Mouse (Mus musculus): ENCODE data around the gene Maea. TPM values are rescaled to one million over a fixed set of nuclear protein-coding genes. Genes with fewer than 3 reads are reported as not detected.

The Maea gene
- polyA plus RNA-seq, 1 experiment from 2014 or later: 130 TPM

DNA sequence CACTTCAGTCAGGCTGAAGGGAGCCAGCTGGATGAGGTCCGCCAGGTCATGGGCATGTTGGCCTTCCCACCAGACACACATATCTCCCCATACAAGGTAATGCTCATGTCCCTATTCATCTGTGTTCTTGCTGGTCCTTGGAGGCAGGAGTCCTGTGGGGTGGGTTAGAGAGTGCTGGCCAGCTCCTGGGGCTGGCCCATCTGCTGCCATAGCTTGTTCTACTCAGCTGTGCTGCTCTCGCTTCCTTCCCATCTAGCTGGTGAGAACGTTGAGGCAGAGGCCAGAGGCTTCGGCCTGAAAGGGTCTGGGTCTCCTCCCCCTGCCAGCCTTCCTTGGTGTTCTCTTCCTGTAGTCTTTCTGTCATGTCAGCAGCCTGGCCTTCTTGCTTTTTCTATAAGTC, 33.3 kb downstream of the Maea start:
- Histone ChIP-seq H3K27ac (no peak overlapping the region), H3K9ac (no peak overlapping the region), H3K36me3 (peaks cover 94% of the 10 kb centered on the region), H3K27me3 (no peaks in the 10 kb centered on the region), H3K4me2 (no peak overlapping the region), H3K4me3 (no peak overlapping the region), H3K4me1 (no peaks in the 10 kb centered on the region), H3K9me3 (no peaks in the 10 kb centered on the region)
- WGBS: 85% methylated on average over 4 of the region's 4 CpGs
- no peak for ATAC-seq (ENCODE audit: borderline replicate concordance, extremely low read depth, low FRiP score, low TSS enrichment)

GRCm38 (mm10) chr5:33371137-33371536, 35.8 kb downstream of the Maea start:
- Histone ChIP-seq H3K27me3 (no peaks in the 10 kb centered on the region), H3K36me3 (peaks cover 82% of the 10 kb centered on the region), H3K4me1 (no peaks in the 10 kb centered on the region), H3K4me2 (no peak overlapping the region), H3K4me3 (no peak overlapping the region), H3K9me3 (no peaks in the 10 kb centered on the region), H3K27ac (no peak overlapping the region), H3K9ac (no peak overlapping the region)
- no peak for ATAC-seq (ENCODE audit: borderline replicate concordance, extremely low read depth, low FRiP score, low TSS enrichment)

- no peak overlapping the region for H3K4me2 ChIP-seq
- no peak for ATAC-seq (ENCODE audit: borderline replicate concordance, extremely low read depth, low FRiP score, low TSS enrichment)
- no peak overlapping the region for H3K9ac ChIP-seq
- H3K36me3 ChIP-seq: peaks cover 76% of the 10 kb centered on the region
- no peak overlapping the region for H3K27ac ChIP-seq
- H3K4me1 ChIP-seq: no peaks in the 10 kb centered on the region
- H3K4me3 ChIP-seq: no peak overlapping the region
- WGBS: 87% methylated on average over 4 of the region's 4 CpGs
- H3K9me3 ChIP-seq: no peaks in the 10 kb centered on the region
- no peaks in the 10 kb centered on the region for H3K27me3 ChIP-seq
These were observed 36.4 kb downstream of the Maea start for GRCm38 (mm10) chr5:33371668-33372067.

DNA sequence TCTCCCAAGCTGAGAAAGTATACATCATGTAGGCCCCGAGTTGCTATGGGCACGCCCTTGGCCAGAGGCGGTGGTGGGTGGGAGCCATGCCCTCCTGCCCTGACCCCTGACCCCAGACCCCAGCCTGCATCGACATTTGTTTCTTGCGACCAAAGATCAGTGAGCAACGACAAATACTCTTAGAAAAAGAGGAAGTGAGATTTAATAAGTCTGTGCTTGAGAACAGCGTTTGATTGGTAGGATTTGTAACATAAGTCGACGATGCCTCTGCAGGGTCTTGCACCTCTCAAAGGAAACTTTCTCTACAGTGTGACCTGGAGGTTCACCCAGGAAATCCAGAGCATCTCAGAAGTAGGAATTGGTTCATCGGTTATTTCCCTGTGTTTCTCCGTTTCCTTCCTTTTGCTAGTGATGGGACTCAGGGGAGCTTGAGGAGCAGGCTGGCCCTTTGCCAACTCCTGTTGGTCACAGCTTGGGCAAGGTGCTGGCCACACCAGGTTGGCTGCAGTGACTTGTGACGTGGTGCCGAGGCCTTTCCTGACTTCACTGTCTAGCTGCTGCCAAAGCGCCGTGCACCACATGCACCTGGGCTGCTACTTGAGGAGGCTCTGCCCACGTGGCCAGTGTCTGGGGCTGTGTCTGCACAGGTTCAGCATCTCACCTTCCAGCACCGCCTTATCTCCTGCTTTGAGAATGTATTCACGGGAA, 37.2 kb downstream of the Maea start:
- Histone ChIP-seq H3K36me3 (peaks cover 68% of the 10 kb centered on the region), H3K4me1 (0 out of 2 replicates have a peak, but pooled peaks cover 3% of the 10 kb centered on the region), H3K9ac (no peak overlapping the region), H3K27me3 (no peaks in the 10 kb centered on the region), H3K9me3 (no peaks in the 10 kb centered on the region), H3K27ac (no peak overlapping the region), H3K4me2 (no peak overlapping the region), H3K4me3 (no peak overlapping the region)
- 81% methylated on average over 18 of the region's 18 CpGs for WGBS
- no peak for ATAC-seq (ENCODE audit: borderline replicate concordance, extremely low read depth, low FRiP score, low TSS enrichment)

DNA sequence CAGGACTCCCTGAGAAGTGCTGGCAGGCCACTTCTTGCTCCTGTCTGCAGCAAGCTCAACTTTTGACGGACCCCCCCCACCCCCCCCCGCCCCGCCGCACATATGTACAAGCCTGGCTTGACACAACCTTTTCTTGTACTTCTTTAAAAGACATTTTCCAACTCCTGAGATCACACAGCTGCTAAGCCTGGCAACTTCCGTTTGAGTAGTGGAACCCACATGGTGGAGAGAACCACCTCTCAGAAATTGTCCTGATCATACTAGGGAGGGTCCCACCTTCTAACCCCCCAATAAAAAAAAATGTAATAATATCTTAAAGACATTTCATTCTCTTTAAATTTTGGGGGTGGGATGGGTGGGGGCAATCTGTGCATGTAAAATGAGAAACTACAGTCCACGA, 41.9 kb downstream of the Maea start:
- no peaks in the 10 kb centered on the region for H3K9me3 ChIP-seq
- H3K9ac ChIP-seq: no peak overlapping the region
- ATAC-seq (ENCODE audit: borderline replicate concordance, extremely low read depth, low FRiP score, low TSS enrichment): no peak
- H3K4me1 ChIP-seq: peaks cover 13% of the 10 kb centered on the region
- peaks cover 29% of the 10 kb centered on the region for H3K36me3 ChIP-seq
- WGBS: 34% methylated on average over 6 of the region's 6 CpGs
- H3K27me3 ChIP-seq: no peaks in the 10 kb centered on the region
- peak overlapping the region; percentile 88 for H3K4me2 ChIP-seq
- H3K4me3 ChIP-seq: peak overlapping the region; percentile 70
- H3K27ac ChIP-seq: no peak overlapping the region

- WGBS: under 1% methylated on average over 21 of the region's 21 CpGs
- ATAC-seq (ENCODE audit: borderline replicate concordance, extremely low read depth, low FRiP score, low TSS enrichment): peak; percentile 43; the same call in 1 of the 2 replicates
- Histone ChIP-seq H3K4me1 (peaks cover 13% of the 10 kb centered on the region), H3K36me3 (peaks cover 23% of the 10 kb centered on the region), H3K27me3 (no peaks in the 10 kb centered on the region), H3K27ac (peak overlapping the region; percentile 97), H3K4me2 (peak overlapping the region; percentile 88), H3K9me3 (no peaks in the 10 kb centered on the region), H3K4me3 (peak overlapping the region; percentile 70), H3K9ac (peak overlapping the region; percentile 65)
These were observed 42.5 kb downstream of the Maea start for GRCm38 (mm10) chr5:33377801-33378301.

DNA sequence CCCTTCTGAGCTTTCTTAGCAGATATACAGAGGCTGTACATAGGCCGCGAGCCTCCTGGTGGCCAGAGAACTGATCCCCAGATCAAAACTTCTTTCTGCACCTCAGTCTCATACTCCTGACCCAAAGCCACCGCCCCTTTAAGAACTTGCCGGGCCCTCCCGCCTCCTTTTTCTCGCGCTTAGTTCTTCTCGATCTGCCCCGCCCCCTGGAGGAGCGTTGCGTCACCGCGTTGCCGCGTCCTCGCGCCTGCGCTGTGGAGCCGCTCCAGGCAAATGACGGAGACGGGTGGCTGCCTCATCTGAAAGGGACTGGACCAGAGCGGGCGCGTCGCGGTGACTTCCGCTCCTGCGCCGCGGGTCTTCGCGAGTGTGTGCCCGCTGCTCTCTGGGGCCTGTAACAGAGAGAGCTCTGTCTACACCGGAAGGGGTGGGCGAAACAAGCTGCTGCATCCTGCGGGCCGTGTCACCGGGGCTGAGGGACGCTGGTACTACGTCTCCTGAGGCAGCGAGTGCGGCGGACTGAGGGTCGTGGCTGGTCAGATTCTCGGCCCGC, 43.1 kb downstream of the Maea start, which contains the start of gene Uvssa:
Gene Uvssa (plus strand): TSS at position 248 of the 553 bp plus-strand sequence.
- WGBS: under 1% methylated on average over 46 of the region's 46 CpGs
- ATAC-seq (ENCODE audit: borderline replicate concordance, extremely low read depth, low FRiP score, low TSS enrichment): peak; percentile 99
- H3K4me3 ChIP-seq: peak within 1 kb of the TSS; percentile 70

DNA sequence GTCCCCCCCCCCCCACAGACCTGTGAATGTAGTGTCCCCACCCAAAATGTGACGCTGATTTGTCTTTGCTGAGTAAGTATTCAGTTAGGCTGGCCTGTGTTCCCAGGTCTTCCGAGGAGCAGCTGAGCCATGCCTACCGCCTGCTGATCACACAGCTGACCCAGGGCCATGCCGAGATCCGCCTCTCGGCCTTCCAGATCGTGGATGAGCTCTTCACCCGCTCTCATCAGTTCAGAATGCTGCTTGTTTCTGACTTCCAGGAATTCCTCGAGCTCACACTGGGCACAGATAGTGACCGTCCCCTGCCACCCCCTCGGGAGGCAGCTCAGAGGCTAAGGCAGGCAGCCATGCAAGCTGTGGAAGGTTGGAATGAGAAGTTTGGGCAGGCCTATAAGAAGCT, 52.2 kb downstream of the Maea start:
- no peak for ATAC-seq (ENCODE audit: borderline replicate concordance, extremely low read depth, low FRiP score, low TSS enrichment)
- Histone ChIP-seq H3K4me3 (no peak overlapping the region), H3K36me3 (peaks cover 20% of the 10 kb centered on the region), H3K4me2 (no peak overlapping the region), H3K4me1 (no peaks in the 10 kb centered on the region), H3K9ac (no peak overlapping the region), H3K27ac (no peak overlapping the region), H3K27me3 (no peaks in the 10 kb centered on the region), H3K9me3 (no peaks in the 10 kb centered on the region)
- 81% methylated on average over 11 of the region's 11 CpGs for WGBS

More for the DNA sequence above, 43.1 kb downstream of the Maea start, which contains the start of gene Uvssa:
- H3K9ac ChIP-seq: peak within 1 kb of the TSS; percentile 75
- H3K4me2 ChIP-seq: peak within 1 kb of the TSS; percentile 88
- H3K27me3 ChIP-seq: no peaks in the 10 kb centered on the region
- peaks cover 20% of the 10 kb centered on the region for H3K36me3 ChIP-seq
- no peaks in the 10 kb centered on the region for H3K9me3 ChIP-seq
- H3K27ac ChIP-seq: peak within 1 kb of the TSS; percentile 97
- H3K4me1 ChIP-seq: peaks cover 13% of the 10 kb centered on the region

- H3K27me3 ChIP-seq: no peaks in the 10 kb centered on the region
- H3K36me3 ChIP-seq: peaks cover 15% of the 10 kb centered on the region
- ATAC-seq (ENCODE audit: borderline replicate concordance, extremely low read depth, low FRiP score, low TSS enrichment): 0 out of 2 replicates have a peak, but pooled peaks have one; percentile 14
- 16% methylated on average over 7 of the region's 7 CpGs for WGBS
- no peak overlapping the region for H3K4me3 ChIP-seq
- H3K9me3 ChIP-seq: no peaks in the 10 kb centered on the region
- H3K4me2 ChIP-seq: no peak overlapping the region
- H3K9ac ChIP-seq: no peak overlapping the region
- no peaks in the 10 kb centered on the region for H3K4me1 ChIP-seq
- H3K27ac ChIP-seq: no peak overlapping the region
These were observed 58.5 kb downstream of the Maea start for GRCm38 (mm10) chr5:33393803-33394202.

DNA sequence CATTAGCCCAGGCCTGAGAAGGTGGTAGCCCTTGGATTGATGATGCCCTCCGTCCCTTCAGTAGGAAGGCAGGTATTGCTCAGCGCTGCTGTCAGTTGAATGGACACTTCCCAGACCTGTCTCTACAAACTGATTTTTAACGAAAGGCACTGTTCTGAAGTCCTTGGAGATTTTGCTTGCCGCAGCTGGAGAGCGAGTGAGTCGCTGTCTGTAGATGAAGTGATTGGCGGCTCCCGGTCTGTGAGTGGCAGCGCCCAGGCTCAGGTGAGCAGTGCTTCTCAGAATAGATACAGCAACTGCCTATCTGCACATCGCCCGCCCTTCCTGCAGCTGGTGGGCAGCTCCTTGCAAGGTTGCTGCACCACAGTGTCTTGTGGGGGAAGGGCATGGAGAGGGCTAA, 60.4 kb downstream of the Maea start:
- H3K4me3 ChIP-seq: no peak overlapping the region
- peaks cover 10% of the 10 kb centered on the region for H3K36me3 ChIP-seq
- no peaks in the 10 kb centered on the region for H3K4me1 ChIP-seq
- no peak overlapping the region for H3K9ac ChIP-seq
- H3K27me3 ChIP-seq: no peaks in the 10 kb centered on the region
- WGBS: 87% methylated on average over 11 of the region's 11 CpGs
- H3K9me3 ChIP-seq: no peaks in the 10 kb centered on the region
- ATAC-seq (ENCODE audit: borderline replicate concordance, extremely low read depth, low FRiP score, low TSS enrichment): no peak
- H3K27ac ChIP-seq: no peak overlapping the region
- H3K4me2 ChIP-seq: no peak overlapping the region

DNA sequence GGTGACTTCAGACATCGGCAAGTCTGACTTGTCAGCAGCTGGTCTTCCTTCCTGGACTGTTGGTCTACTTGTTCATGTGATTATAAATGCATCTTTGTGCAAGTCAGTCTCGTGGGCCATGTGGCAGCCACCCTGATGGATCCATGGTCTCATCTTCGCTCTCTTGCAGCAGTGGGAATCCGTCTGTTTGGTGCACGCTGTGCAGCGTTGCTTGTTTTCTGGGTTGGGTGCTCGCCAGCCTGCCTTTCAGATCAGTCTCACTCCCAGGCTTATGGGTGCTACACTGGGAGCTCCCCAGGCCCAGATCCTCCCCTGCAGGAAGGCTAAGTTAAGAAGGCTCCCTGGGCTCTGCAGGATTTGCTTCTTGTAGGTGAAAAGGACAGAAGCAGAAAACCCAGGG, 61.5 kb downstream of the Maea start:
- H3K4me3 ChIP-seq: no peak overlapping the region
- H3K9ac ChIP-seq: no peak overlapping the region
- no peaks in the 10 kb centered on the region for H3K27me3 ChIP-seq
- no peaks in the 10 kb centered on the region for H3K4me1 ChIP-seq
- no peak overlapping the region for H3K4me2 ChIP-seq
- WGBS: 78% methylated on average over 7 of the region's 7 CpGs
- no peak for ATAC-seq (ENCODE audit: borderline replicate concordance, extremely low read depth, low FRiP score, low TSS enrichment)
- H3K36me3 ChIP-seq: peaks cover 5% of the 10 kb centered on the region
- no peak overlapping the region for H3K27ac ChIP-seq
- H3K9me3 ChIP-seq: no peaks in the 10 kb centered on the region

DNA sequence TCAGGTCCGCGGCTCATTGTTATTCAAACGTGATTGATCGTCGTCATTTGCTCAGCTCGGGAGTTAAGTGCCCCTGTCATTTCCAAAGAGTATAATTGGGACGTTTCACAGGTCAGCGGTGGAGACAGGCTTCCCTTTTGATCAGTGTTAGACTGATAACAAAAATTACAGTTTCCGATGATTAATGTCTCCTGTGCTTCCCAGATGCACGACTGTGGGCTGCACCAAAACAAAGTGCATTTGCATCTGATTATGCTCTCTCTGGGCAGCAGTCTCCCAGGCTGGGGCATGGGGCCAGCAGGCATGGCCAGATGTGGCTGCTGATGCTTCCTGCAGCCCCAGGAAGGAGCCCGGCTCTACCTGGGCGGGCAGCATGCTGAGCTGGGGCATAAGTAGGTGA, 65.5 kb downstream of the Maea start:
- Histone ChIP-seq H3K27me3 (no peaks in the 10 kb centered on the region), H3K27ac (no peak overlapping the region), H3K4me2 (no peak overlapping the region), H3K9ac (no peak overlapping the region), H3K36me3 (no peaks in the 10 kb centered on the region), H3K4me1 (no peaks in the 10 kb centered on the region), H3K9me3 (no peaks in the 10 kb centered on the region), H3K4me3 (no peak overlapping the region)
- 57% methylated on average over 12 of the region's 12 CpGs for WGBS
- no peak for ATAC-seq (ENCODE audit: borderline replicate concordance, extremely low read depth, low FRiP score, low TSS enrichment)

All from lung, embryonic 15.5 days (tissue).